Mouse (Mus musculus) urinary bladder, postnatal 10 days (tissue): ENCODE measurements around the gene Galntl6.

ENCODE experiments used
- DNase-seq: peaks from one replicate; pipeline ENCODE4 v3.0.0; 2022; ENCODE audit warnings: low spot score

The Galntl6 gene

DNA sequence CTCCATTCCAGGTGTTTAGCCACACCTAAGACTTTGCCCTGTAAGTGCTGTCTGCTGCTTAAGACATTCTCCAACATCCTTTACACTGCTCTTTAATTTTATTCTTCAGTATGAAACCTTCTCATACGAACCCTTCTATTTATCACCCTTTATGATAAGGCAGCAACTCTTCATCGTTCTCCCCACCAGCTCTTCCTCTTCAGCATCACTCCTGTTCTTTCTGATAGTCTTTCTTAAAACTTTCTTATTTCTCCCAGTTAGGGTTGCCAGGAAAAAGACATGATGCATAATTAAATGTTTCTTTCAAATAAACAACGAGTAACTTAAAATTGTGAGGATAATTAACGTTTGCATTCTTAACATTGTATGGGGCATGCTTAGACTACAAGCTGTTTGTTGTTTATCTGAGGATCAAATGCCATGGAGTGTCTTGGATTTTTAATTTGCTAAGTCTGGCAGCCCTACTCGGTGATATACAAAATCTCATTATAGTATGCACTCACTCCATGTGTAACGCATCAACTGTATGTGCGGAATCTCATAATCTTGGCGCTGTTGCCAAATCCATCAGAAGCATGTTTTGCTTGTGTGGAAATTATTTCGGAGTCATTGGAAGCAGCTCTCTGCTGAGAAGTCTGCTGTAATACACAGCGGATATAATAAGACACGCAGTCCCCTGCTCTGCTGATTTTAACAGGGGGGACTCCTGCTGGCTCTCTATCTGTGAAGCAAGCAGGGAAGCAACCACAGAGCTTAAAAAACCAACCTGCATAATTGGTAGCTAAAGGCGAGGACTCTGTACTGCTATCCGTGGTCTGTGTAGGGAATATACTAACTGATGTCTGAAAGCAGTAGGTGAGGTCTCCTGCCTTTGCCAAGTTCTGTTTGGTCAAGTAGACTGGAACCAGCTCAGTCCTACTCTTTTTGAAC lies 1069.7 kb downstream of the Galntl6 start:
- DNase-seq = no peak

- no peak for DNase-seq
Measured at GRCm38 (mm10) chr8:57841446-57841845, 1071.0 kb downstream of the Galntl6 start.

DNA sequence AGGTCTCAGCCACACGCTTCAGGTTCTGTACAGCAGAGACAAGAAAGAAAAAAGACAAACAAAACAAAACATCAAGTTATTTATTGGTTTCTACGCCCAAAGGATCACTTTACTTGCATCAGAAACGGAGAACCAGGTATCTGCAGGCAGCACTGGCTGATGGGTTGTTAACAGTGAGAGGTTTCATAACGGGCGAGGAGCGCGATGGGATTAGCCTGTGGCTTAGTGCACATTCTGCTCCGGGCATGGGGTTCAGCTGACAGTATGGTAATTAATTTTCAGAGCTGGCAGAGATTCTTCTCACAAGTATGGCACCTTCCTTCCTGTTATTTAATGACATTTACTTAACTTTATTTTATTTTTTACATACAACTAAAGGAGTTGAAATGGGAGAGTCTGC lies 1075.1 kb downstream of the Galntl6 start:
- DNase-seq = no peak

DNA sequence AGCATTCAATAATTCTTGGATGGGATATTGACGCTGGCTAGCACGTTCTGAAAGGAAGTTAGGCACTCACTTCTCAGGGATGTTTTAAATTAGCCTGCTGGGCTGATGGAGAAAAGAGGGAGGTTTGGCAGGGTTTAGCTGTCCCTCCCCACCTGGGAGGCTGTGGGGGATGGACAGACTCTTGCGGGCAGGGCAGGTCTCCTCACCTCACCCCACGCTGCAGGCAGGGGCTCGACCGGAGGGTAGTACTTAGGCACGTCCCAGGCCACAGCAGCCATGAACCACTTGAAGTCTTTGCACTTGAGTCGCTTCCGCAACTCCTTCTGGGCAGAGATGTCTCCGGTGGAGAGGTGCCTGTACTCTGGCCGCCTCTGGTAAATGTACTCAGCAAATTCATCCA lies 1075.5 kb downstream of the Galntl6 start:
- DNase-seq = no peak

DNA sequence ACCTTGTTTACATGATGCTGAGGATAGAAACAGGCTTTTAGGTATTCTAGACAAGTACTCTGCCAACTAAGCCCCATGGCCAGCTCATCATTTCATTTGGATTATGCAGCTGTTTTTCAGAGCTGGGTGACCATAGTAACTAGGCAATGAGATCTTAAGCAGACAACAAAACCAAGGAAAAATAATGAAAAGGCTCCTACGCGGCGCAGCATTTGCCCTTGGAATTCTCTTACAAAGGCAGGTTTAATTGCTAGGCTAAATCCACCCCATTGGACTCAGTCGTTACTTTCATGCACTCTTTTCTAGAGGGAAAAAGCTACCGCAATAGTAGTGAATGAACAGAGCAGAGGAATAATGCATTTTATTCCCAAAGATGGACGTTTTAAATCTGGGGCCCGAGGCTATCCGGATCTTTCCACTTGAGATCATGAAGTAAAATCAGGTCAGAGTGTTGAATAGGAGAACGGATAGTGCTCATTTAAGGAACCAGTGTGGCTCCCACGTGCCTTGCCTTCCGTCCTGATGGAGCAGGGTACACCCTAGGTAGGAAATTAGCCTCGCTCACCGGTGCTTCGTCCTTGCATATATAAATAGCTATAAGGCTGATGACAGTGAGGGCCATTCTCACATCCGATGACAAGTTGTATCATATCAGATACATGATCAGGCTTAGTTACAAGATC lies 1076.1 kb downstream of the Galntl6 start:
- DNase-seq = no peak

DNA sequence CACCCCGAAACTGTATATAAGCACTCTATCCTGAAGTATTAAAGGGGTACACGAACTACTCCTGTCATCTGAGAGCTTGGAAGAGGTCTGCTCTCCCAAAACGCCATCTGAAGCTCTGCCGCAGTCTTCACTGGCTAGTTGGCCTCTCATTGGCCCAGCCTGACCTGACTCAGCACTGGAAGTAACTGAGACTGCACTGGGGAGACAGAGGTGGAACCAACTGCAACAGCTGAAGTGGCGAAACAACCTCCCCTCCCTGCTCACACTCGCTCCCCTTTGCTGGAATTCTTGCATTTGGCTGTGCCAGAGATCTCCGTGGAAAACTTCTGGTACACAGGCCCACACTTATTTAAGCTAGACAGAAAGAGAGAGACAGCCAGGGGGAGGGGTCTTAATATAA lies 1089.3 kb downstream of the Galntl6 start:
- DNase-seq = no peak

GRCm38 (mm10) chr8:57816034-57816433 lies 1096.4 kb downstream of the Galntl6 start:
- DNase-seq = no peak

- DNase-seq = no peak
Measured at GRCm38 (mm10) chr8:57807060-57807459, 1105.4 kb downstream of the Galntl6 start.

DNA sequence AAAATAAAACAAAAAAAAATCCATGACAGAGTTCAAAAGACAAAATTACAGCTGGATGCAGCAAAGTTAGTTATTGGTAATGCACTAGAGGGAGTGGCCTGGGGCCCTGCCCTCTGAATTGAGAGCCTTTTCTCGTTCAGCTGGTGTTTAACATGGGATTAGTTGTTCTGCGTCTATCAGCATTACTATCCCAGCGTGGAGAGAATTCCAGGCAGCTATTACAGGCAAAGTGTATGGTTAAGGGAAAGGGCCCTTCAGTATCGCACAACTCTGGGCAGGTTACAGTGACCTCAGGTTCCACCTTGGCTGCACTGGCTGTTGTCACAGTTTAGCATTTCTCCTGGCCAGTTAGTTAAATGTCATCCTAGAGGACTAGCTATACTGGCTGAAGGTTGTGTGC lies 1107.3 kb downstream of the Galntl6 start:
- no peak for DNase-seq

DNA sequence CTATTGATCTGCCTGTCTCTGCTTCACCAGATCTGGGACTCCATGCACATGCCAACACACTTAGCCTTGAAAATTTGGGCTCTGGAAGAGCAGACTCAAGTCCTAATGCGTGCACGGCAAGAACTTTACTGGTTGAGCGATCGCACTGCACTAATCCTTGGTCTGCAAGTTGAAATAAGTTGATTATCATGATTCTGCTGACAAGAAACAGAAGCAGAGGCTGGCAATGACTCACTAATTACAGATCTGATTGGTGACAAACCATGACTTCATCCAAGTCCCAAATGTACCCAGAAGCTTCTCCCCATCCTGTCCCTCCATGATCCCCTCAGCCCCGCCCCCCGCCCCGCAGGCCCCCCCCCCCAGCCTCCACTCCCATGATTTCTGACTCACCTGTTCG lies 1108.6 kb downstream of the Galntl6 start:
- DNase-seq = no peak

GRCm38 (mm10) chr8:57801197-57801596 lies 1111.2 kb downstream of the Galntl6 start:
- no peak for DNase-seq

DNA sequence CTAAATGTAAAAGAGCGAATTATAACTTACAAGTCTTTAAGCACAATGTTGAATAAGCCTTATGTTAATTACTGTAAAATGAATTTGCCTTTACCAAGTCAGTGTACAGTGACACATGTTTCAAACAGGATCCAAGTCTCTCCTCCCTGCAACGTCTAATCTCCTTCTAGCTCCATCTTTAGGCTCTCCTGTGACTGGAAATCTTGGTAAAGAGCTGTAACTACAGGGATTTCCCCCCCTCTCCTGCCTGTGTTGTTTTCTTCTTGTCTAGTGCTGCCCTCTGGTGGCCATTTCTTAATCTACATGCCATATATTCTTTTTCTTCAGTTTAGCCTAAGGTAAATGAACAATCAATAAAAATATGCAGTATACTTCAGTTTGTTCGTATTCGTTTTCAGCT lies 1112.1 kb downstream of the Galntl6 start:
- DNase-seq = no peak

DNA sequence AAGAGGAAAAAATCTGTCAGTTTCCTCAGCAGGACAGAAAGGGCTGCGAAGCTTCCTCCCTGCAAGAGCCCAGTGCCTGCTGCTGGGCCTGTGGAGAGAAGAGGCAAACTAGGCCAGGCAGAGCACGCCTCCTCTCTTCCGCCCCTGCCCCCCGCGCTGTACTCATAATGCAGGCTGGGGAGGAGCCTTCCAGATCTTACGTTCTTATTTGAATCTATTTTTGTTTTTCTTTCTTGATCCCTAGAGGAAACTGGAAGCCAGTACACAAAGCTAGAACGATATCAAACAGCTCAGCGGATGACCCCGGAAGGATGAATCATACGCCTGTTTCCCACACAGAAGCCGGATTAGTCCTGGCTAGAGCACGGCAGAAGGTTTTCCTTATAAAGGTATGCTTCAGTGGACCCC lies 1112.6 kb downstream of the Galntl6 start:
- no peak for DNase-seq

GRCm38 (mm10) chr8:57793455-57793854 lies 1119.0 kb downstream of the Galntl6 start:
- DNase-seq = no peak

DNA sequence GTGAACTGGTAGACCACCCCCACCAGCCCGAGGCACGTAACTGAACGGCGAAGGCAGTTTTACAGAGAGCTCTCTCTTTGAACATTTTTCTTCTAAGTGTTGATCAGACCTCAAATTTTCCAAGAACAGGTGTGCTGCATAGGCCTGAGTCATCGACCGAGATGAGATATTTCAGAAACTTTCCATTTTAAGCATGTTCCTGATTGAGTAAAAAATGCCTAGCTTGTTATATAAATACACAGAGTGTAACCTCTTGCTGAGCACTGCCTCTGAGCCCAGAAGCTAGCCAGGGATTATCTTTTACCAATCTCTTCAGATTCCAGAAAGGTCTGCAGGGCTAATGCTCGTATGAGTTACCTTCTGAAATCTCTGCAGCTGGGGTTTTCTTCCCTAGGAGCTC lies 1120.2 kb downstream of the Galntl6 start:
- DNase-seq = no peak

DNA sequence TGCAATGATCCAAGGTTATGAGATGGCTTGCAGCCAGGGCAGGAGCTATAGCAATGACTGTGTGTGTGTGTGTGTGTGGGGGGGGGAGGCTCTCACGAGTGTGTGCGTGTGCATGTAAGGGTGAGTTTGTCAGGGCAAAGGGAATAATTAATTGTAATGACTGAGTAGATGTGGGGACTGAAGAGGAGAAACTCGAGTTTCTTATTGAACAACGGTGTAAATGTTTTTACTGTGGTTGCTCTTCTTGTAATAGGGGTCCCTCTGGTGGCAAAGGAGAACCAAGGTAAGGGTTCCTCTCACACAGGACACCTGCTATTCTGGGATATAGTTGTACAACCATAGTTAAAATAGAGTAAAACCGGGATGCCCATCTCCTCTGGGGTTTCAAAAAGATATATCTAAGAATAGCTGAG lies 1121.1 kb downstream of the Galntl6 start:
- DNase-seq = no peak

DNA sequence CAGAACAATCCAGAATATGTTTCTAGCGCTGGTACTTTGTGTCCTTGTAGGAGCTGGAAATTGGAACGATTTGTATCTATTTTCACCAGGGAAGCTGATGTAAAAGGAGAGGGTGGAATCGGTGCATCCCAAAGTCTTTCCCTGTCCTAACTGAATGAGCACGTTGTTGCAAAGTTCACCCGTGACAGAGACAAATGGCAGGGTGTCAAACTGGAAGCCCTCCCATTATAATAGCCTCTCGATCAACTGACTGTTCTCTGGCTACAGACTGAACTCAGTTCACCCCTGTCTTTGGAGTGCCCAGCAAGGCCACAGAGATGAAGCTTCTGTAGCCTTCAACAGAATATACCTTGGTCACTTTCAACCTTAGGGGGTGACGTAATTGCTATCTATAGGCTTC lies 1132.9 kb downstream of the Galntl6 start:
- DNase-seq = no peak

GRCm38 (mm10) chr8:57777988-57778721 lies 1134.3 kb downstream of the Galntl6 start:
- DNase-seq = no peak

DNA sequence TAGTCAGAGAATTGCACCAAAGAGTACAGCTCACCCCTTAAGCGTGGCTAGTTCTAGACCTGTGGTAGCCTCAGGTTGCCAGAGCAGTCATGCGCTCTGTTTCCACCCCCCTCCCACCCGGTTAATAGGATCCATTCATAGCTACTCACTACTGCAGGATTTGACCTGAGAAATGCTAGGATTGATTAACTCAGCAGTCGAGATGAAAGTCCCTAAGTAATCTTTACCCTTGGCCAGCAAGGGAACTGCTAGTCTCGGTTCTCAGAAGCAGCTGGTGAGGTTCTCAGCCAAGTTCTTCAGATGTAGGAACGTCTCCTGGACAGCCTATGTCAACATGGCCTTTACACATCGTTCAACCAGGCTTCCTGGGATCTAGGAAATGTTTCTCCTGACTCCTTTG lies 1135.7 kb downstream of the Galntl6 start:
- DNase-seq = no peak

- DNase-seq = no peak
Measured at GRCm38 (mm10) chr8:57772732-57773265, 1139.6 kb downstream of the Galntl6 start.

DNA sequence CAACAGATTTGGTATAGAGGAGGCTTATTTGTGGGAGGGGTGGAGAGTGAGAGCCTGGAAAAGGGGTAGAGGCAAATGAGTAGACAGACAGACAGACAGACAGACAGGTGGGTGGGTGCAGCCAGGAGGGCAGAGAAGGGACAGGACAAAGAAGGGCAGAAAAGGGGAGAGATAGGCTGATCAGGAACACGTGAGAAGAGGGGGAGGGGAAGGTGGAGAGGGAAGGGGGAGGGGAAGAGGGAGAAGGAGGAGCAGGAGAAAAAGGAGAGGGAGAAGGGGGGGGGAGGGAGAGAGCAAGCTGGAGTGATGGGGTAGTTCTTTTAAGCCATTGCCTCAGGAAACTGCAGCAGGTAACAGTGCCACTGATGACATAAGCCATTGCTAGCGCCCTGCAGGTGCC lies 1144.9 kb downstream of the Galntl6 start:
- DNase-seq = no peak

GRCm38 (mm10) chr8:57766471-57767065 lies 1145.9 kb downstream of the Galntl6 start:
- DNase-seq = no peak
